Mouse (Mus musculus) erythroblast, embryonic 14.5 days (primary cell): ENCODE data around the gene Arid3a. TPM values are rescaled to one million over a fixed set of nuclear protein-coding genes. Genes with fewer than 3 reads are reported as not detected.
A peak's percentile ranks its signal among the peaks of the same experiment; 100 is the strongest.

Experiments
- H3K27me3 ChIP-seq: 2 replicates; pipeline ENCODE4 v1.6.1; 2012; ENCODE audit warnings: inconsistent platforms; ENCODE audit not compliant: control insufficient read depth
- H3K36me3 ChIP-seq: 2 replicates; pipeline ENCODE4 v1.6.1; 2012; ENCODE audit warnings: mild to moderate bottlenecking, inconsistent platforms; ENCODE audit not compliant: control insufficient read depth
- H3K4me1 ChIP-seq: 2 replicates; pipeline ENCODE4 v1.6.1; 2012; ENCODE audit warnings: inconsistent platforms; ENCODE audit not compliant: control insufficient read depth
- H3K4me3 ChIP-seq: replicated peaks from 2 replicates; pipeline ENCODE3; 2012; ENCODE audit warnings: moderate library complexity, mild to moderate bottlenecking, inconsistent platforms
- H3K9me3 ChIP-seq: 2 replicates; pipeline ENCODE4 v1.6.1; 2012; ENCODE audit warnings: low read length, inconsistent platforms, mixed read lengths; ENCODE audit not compliant: control insufficient read depth
- GATA1 ChIP-seq: IDR thresholded peaks from 2 replicates; pipeline ENCODE4 v1.6.1; 2012; ENCODE audit warnings: low read length, inconsistent platforms, mixed read lengths
- TAL1 ChIP-seq: IDR thresholded peaks from 3 replicates; pipeline ENCODE4 v1.6.1; 2012; ENCODE audit warnings: low read length, inconsistent platforms, mixed read lengths
- polyA plus RNA-seq: library from polyadenylated mRNA; stranded (reverse); fragments of >175 nt; gene quantifications from 2 replicates; pipeline ENCODE4 v1.2.3, GENCODE M21; 2012

Gene Arid3a
- polyA plus RNA-seq, 1 experiment: 1.4 TPM

- TF ChIP-seq TAL1: no peak
- TF ChIP-seq GATA1: no peak
- no peak overlapping the region for H3K4me3 ChIP-seq
- H3K27me3 ChIP-seq: no peaks in the 10 kb centered on the region
- H3K9me3 ChIP-seq: no peaks in the 10 kb centered on the region
- H3K36me3 ChIP-seq: peaks cover 59% of the 10 kb centered on the region
- H3K4me1 ChIP-seq: peaks cover 30% of the 10 kb centered on the region
Measured at GRCm38 (mm10) chr10:79906712-79907111, 20.1 kb upstream of the Arid3a start.

- Histone ChIP-seq H3K36me3 (peaks cover 63% of the 10 kb centered on the region), H3K27me3 (no peaks in the 10 kb centered on the region), H3K4me1 (peaks cover 37% of the 10 kb centered on the region), H3K4me3 (no peak overlapping the region), H3K9me3 (no peaks in the 10 kb centered on the region)
- TF ChIP-seq GATA1 (no peak), TAL1 (no peak)
Measured at GRCm38 (mm10) chr10:79907415-79907814, 19.4 kb upstream of the Arid3a start.

- Histone ChIP-seq H3K27me3 (no peaks in the 10 kb centered on the region), H3K9me3 (no peaks in the 10 kb centered on the region), H3K4me3 (peak within 1 kb of the TSS; percentile 91), H3K4me1 (peaks cover 45% of the 10 kb centered on the region), H3K36me3 (peaks cover 62% of the 10 kb centered on the region)
- TF ChIP-seq GATA1 (no peak), TAL1 (no peak)
Measured at GRCm38 (mm10) chr10:79908167-79909091, 18.4 kb upstream of the Arid3a start, which contains the start of gene Med16. TSS of gene Med16 (minus strand) at chr10:79908923.

GRCm38 (mm10) chr10:79909092-79909922, 17.5 kb upstream of the Arid3a start:
- Histone ChIP-seq H3K4me1 (peaks cover 54% of the 10 kb centered on the region), H3K36me3 (peaks cover 63% of the 10 kb centered on the region), H3K9me3 (no peaks in the 10 kb centered on the region), H3K27me3 (no peaks in the 10 kb centered on the region), H3K4me3 (peak overlapping the region; percentile 91)
- TF ChIP-seq TAL1 (no peak), GATA1 (no peak)

- H3K27me3 ChIP-seq: no peaks in the 10 kb centered on the region
- peaks cover 67% of the 10 kb centered on the region for H3K4me1 ChIP-seq
- H3K4me3 ChIP-seq: no peak within 1 kb of the TSS
- H3K36me3 ChIP-seq: peaks cover 54% of the 10 kb centered on the region
- TF ChIP-seq TAL1 (no peak), GATA1 (no peak)
- no peaks in the 10 kb centered on the region for H3K9me3 ChIP-seq
Measured at GRCm38 (mm10) chr10:79910556-79910955, 16.3 kb upstream of the Arid3a start, which contains the start of gene Gm26602. TSS of gene Gm26602 (plus strand) at chr10:79910856.

GRCm38 (mm10) chr10:79912412-79912811, 14.4 kb upstream of the Arid3a start:
- Histone ChIP-seq H3K27me3 (peaks cover 6% of the 10 kb centered on the region), H3K4me1 (peaks cover 79% of the 10 kb centered on the region), H3K9me3 (no peaks in the 10 kb centered on the region), H3K36me3 (peaks cover 37% of the 10 kb centered on the region), H3K4me3 (no peak overlapping the region)
- TF ChIP-seq GATA1 (no peak), TAL1 (no peak)

GRCm38 (mm10) chr10:79914131-79914947, 12.5 kb upstream of the Arid3a start:
- Histone ChIP-seq H3K9me3 (no peaks in the 10 kb centered on the region; the same call in 1 of the 2 replicates), H3K4me1 (peaks cover 85% of the 10 kb centered on the region), H3K4me3 (peak overlapping the region; percentile 83), H3K36me3 (peaks cover 36% of the 10 kb centered on the region), H3K27me3 (peaks cover 25% of the 10 kb centered on the region)
- TF ChIP-seq GATA1 (no peak), TAL1 (peak; percentile 69)

- TF ChIP-seq GATA1 (no peak), TAL1 (no peak)
- no peaks in the 10 kb centered on the region; the same call in 1 of the 2 replicates for H3K9me3 ChIP-seq
- peaks cover 34% of the 10 kb centered on the region for H3K36me3 ChIP-seq
- H3K27me3 ChIP-seq: peaks cover 33% of the 10 kb centered on the region
- H3K4me3 ChIP-seq: peak overlapping the region; percentile 83
- peaks cover 82% of the 10 kb centered on the region for H3K4me1 ChIP-seq
Measured at GRCm38 (mm10) chr10:79914948-79915596, 11.8 kb upstream of the Arid3a start.
